Mouse (Mus musculus) liver, adult 2 months (tissue): ENCODE results near the gene Gmppb.

Experiments
- CTCF ChIP-seq: fragments of 200-500 bp; IDR thresholded peaks from 2 replicates; pipeline ENCODE4 v1.5.1; 2011; ENCODE audit warnings: low read depth, low read length, control low read depth
- POLR2A ChIP-seq: fragments of 200-500 bp; IDR thresholded peaks from 2 replicates; pipeline ENCODE4 v1.6.1; 2011; ENCODE audit warnings: low read length, control low read depth; ENCODE audit not compliant: insufficient read depth; ENCODE audit errors: extremely low read depth

- TF ChIP-seq CTCF (no peak), POLR2A (no peak)
These were observed 22.5 kb upstream of the Gmppb start for GRCm38 (mm10) chr9:108026584-108026983.
